27 mouse cellular contexts compared by ENCODE assay signal in the genomic region with DNA sequence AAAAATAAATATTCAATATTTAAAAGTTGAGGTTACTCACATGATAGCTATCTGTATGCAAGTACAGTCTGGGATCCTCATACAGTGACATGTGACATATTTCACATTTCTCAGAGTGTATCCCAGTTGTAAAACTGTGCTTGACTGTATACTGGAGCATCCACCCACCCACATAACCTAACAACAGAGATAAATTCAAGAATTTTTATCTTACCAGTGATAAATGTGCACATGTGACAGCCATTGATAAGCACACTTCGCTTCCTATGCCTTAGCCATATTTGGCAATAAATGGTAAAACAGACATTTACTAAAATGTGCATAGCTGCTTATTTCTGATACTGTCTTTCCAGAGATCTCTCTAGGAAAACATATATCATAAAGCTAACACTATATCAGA.
DNase-seq lines count a peak whose midpoint lies in the region; ATAC-seq and TF ChIP-seq lines count a peak whose summit lies in the region.
"Had no signal": no experiment of that assay in that cellular context is flagged by ENCODE, and none has a peak within 500 bp of the region (broad histone marks: within the 10 kb centered on the region; RNA-seq: fewer than 3 reads in every experiment).

No protein-coding gene starts in this region.

- no peaks in the 10 kb centered on the region for H3K9me3 ChIP-seq in stomach, embryonic 15.5 days
- H3K9me3 ChIP-seq in stomach, postnatal 0 days (ENCODE audit: control insufficient read depth, low read length): no peaks in the 10 kb centered on the region
- H3K9me3 ChIP-seq in liver, embryonic 16.5 days (replicated peaks; ENCODE audit: control insufficient read depth, low read length): no peaks in the 10 kb centered on the region
- H3K9me3 ChIP-seq in forebrain, embryonic 12.5 days: no peaks in the 10 kb centered on the region
- H3K9me3 ChIP-seq: embryonic facial prominence, embryonic 12.5 days; forebrain, embryonic 10.5 days; heart, embryonic 12.5 days; hindbrain, embryonic 13.5 days; neural tube, embryonic 12.5 days had no signal

- no peak overlapping the region for H3K4me3 ChIP-seq in stomach, embryonic 15.5 days (replicated peaks)
- H3K4me3 ChIP-seq in stomach, postnatal 0 days (ENCODE audit: low read depth, low read length): no peak overlapping the region
- H3K4me3 ChIP-seq in liver, embryonic 16.5 days (ENCODE audit: low read depth, low read length): no peak overlapping the region
- no peak overlapping the region for H3K4me3 ChIP-seq in forebrain, embryonic 12.5 days (replicated peaks)
- H3K4me3 ChIP-seq: embryonic facial prominence, embryonic 12.5 days; forebrain, embryonic 10.5 days; heart, embryonic 12.5 days; hindbrain, embryonic 13.5 days; myocyte; neural tube, embryonic 12.5 days had no signal

- no peak for TF ChIP-seq EP300 in stomach, postnatal 0 days (optimal IDR thresholded peaks at IDR 0.05)

- no peak for TF ChIP-seq CTCF in stomach, postnatal 0 days (IDR thresholded peaks at IDR 0.05; ENCODE audit: low read depth)

- H3K36me3 ChIP-seq in stomach, embryonic 15.5 days: no peaks in the 10 kb centered on the region
- no peaks in the 10 kb centered on the region for H3K36me3 ChIP-seq in stomach, postnatal 0 days (ENCODE audit: control insufficient read depth, insufficient read depth, low read length)
- no peaks in the 10 kb centered on the region for H3K36me3 ChIP-seq in liver, embryonic 16.5 days (ENCODE audit: control insufficient read depth, insufficient read depth)
- no peaks in the 10 kb centered on the region for H3K36me3 ChIP-seq in forebrain, embryonic 12.5 days (replicated peaks)
- H3K36me3 ChIP-seq: embryonic facial prominence, embryonic 12.5 days; forebrain, embryonic 10.5 days; heart, embryonic 12.5 days; hindbrain, embryonic 13.5 days; neural tube, embryonic 12.5 days had no signal

- WGBS in stomach, embryonic 15.5 days: 76% methylated on average over 1 of the region's 1 CpGs
- WGBS in stomach, postnatal 0 days: 75% methylated on average over 1 of the region's 1 CpGs
- 20% methylated on average over 1 of the region's 1 CpGs for WGBS in liver, embryonic 16.5 days (ENCODE audit: insufficient replicate concordance)
- WGBS in forebrain, embryonic 12.5 days: 96% methylated on average over 1 of the region's 1 CpGs

- 0 out of 2 replicates have a peak, but pooled peaks have one; percentile 22 for ATAC-seq in stomach, embryonic 15.5 days (ENCODE audit: insufficient read depth, low FRiP score, low read depth)
- no peak for ATAC-seq in stomach, postnatal 0 days (ENCODE audit: low FRiP score, low TSS enrichment)
- 0 out of 2 replicates have a peak, but pooled peaks have one; percentile 49 for ATAC-seq in erythroid progenitor cell, adult 5-6 weeks (replicated peaks; ENCODE audit: low FRiP score, poor library complexity, severe bottlenecking)
- ATAC-seq in liver, embryonic 16.5 days (ENCODE audit: low read depth): peak; percentile 80
- no peak for ATAC-seq in megakaryocyte, adult 5-6 weeks (ENCODE audit: poor library complexity, severe bottlenecking)
- no peak for ATAC-seq in forebrain, embryonic 12.5 days (ENCODE audit: low FRiP score)
- ATAC-seq: activated CD4-positive, CD25-positive, alpha-beta regulatory T cell, adult 4 months; CD4-positive, CD25-positive, alpha-beta regulatory T cell, adult 4 months; forebrain, embryonic 16.5 days; intestine, postnatal 0 days; midbrain, embryonic 16.5 days had no signal

- H3K4me1 ChIP-seq in stomach, embryonic 15.5 days: no peaks in the 10 kb centered on the region
- H3K4me1 ChIP-seq in stomach, postnatal 0 days (replicated peaks; ENCODE audit: control insufficient read depth, insufficient read depth): no peaks in the 10 kb centered on the region
- peaks cover 22% of the 10 kb centered on the region for H3K4me1 ChIP-seq in liver, embryonic 16.5 days (ENCODE audit: control insufficient read depth, low read depth, low read length)
- no peaks in the 10 kb centered on the region for H3K4me1 ChIP-seq in forebrain, embryonic 12.5 days
- H3K4me1 ChIP-seq: embryonic facial prominence, embryonic 12.5 days; forebrain, embryonic 10.5 days; hindbrain, embryonic 13.5 days; neural tube, embryonic 12.5 days had no signal

- no peaks in the 10 kb centered on the region for H3K27me3 ChIP-seq in stomach, embryonic 15.5 days (replicated peaks)
- H3K27me3 ChIP-seq in stomach, postnatal 0 days (ENCODE audit: control insufficient read depth, insufficient read depth, low read length): no peaks in the 10 kb centered on the region
- no peaks in the 10 kb centered on the region for H3K27me3 ChIP-seq in liver, embryonic 16.5 days (ENCODE audit: control insufficient read depth, insufficient read depth, low read depth, low read length)
- no peaks in the 10 kb centered on the region for H3K27me3 ChIP-seq in forebrain, embryonic 12.5 days
- H3K27me3 ChIP-seq: embryonic facial prominence, embryonic 12.5 days; heart, embryonic 12.5 days; hindbrain, embryonic 13.5 days; neural tube, embryonic 12.5 days had no signal

- no peak for DNase-seq in stomach, postnatal 0 days (ENCODE audit: low spot score)
- no peak for DNase-seq in thymus, postnatal 25 days
- DNase-seq: adrenal gland, adult 2 months; adrenal gland, postnatal 36 days; cerebellum, adult 8-10 months; cerebellum, postnatal 25 days; gastrocnemius, postnatal 14 days; heart, postnatal 4 days; kidney, postnatal 14 days; lung, postnatal 36 days; right cerebral cortex, postnatal 4 days had no signal

- H3K9ac ChIP-seq in stomach, embryonic 15.5 days: no peak overlapping the region
- H3K9ac ChIP-seq in stomach, postnatal 0 days (ENCODE audit: low read length): no peak overlapping the region
- no peak overlapping the region for H3K9ac ChIP-seq in liver, embryonic 16.5 days (ENCODE audit: low read depth, low read length)
- no peak overlapping the region for H3K9ac ChIP-seq in forebrain, embryonic 12.5 days
- H3K9ac ChIP-seq: embryonic facial prominence, embryonic 12.5 days; heart, embryonic 12.5 days; hindbrain, embryonic 13.5 days; neural tube, embryonic 12.5 days had no signal

- H3K4me2 ChIP-seq in stomach, embryonic 15.5 days: no peak overlapping the region
- no peak overlapping the region for H3K4me2 ChIP-seq in stomach, postnatal 0 days (replicated peaks; ENCODE audit: low read depth)
- no peak overlapping the region for H3K4me2 ChIP-seq in liver, embryonic 16.5 days (ENCODE audit: low read depth, low read length)
- H3K4me2 ChIP-seq in forebrain, embryonic 12.5 days: no peak overlapping the region
- H3K4me2 ChIP-seq: embryonic facial prominence, embryonic 12.5 days; heart, embryonic 12.5 days; hindbrain, embryonic 13.5 days; neural tube, embryonic 12.5 days had no signal

- no peak overlapping the region for H3K27ac ChIP-seq in stomach, embryonic 15.5 days
- H3K27ac ChIP-seq in stomach, postnatal 0 days (replicated peaks): no peak overlapping the region
- no peak overlapping the region for H3K27ac ChIP-seq in liver, embryonic 16.5 days (ENCODE audit: low read length)
- H3K27ac ChIP-seq in forebrain, embryonic 12.5 days: no peak overlapping the region
- H3K27ac ChIP-seq: embryonic facial prominence, embryonic 12.5 days; forebrain, embryonic 10.5 days; hindbrain, embryonic 13.5 days; neural tube, embryonic 12.5 days had no signal

Comparison
In these comparisons a context has a peak if more than half of its experiments do, and no peak if none do; other contexts are left out.
1. ATAC-seq: peak in stomach, embryonic 15.5 days (single experiment), erythroid progenitor cell, adult 5-6 weeks (single experiment) and liver, embryonic 16.5 days (single experiment); none in stomach, postnatal 0 days (single experiment), megakaryocyte, adult 5-6 weeks (single experiment) and forebrain, embryonic 12.5 days (single experiment).